Mouse (Mus musculus): Measurements from ENCODE around the gene Myo1a.

- TF ChIP-seq CTCF (IDR thresholded peaks at IDR 0.05) (no peak), EP300 (IDR thresholded peaks at IDR 0.05) (no peak)
These were observed 23.5 kb downstream of the Myo1a start for GRCm38 (mm10) chr10:127728437-127728836.
